Mouse (Mus musculus): ENCODE data around the gene Erc1. TPM values are rescaled to one million over a fixed set of nuclear protein-coding genes. Genes with fewer than 3 reads are reported as not detected.
"Not testable (repeated sequence)": the region's sequence is repeated elsewhere in the genome, so short reads cannot be mapped to it uniquely, and the experiment has no call there.

Erc1 gene
- polyA plus RNA-seq, 1 experiment from 2014 or later: 6.5 TPM

- Histone ChIP-seq H3K4me3 (ENCODE audit: low read depth, low read length) (no peak overlapping the region), H3K9ac (ENCODE audit: low read length) (no peak overlapping the region), H3K27ac (replicated peaks) (no peak overlapping the region), H3K9me3 (ENCODE audit: control insufficient read depth, low read length) (no peaks in the 10 kb centered on the region), H3K4me2 (replicated peaks; ENCODE audit: low read depth) (no peak overlapping the region), H3K27me3 (ENCODE audit: control insufficient read depth, insufficient read depth, low read length) (no peaks in the 10 kb centered on the region), H3K36me3 (ENCODE audit: control insufficient read depth, insufficient read depth, low read length) (no peaks in the 10 kb centered on the region), H3K4me1 (replicated peaks; ENCODE audit: control insufficient read depth, insufficient read depth) (no peaks in the 10 kb centered on the region)
- no peak for DNase-seq (ENCODE audit: low spot score)
- ATAC-seq (ENCODE audit: low FRiP score, low TSS enrichment): no peak
- WGBS: 38% methylated on average over 2 of the region's 2 CpGs
- TF ChIP-seq CTCF (IDR thresholded peaks at IDR 0.05; ENCODE audit: low read depth) (no peak), EP300 (optimal IDR thresholded peaks at IDR 0.05) (no peak)
Measured at GRCm38 (mm10) chr6:119662936-119663335, 185.0 kb downstream of the Erc1 start.

- H3K4me3 ChIP-seq (ENCODE audit: low read depth, low read length): no peak overlapping the region
Measured at GRCm38 (mm10) chr6:119661081-119661493, 186.9 kb downstream of the Erc1 start.

GRCm38 (mm10) chr6:119658441-119658840 lies 189.5 kb downstream of the Erc1 start:
- H3K4me1 ChIP-seq (replicated peaks; ENCODE audit: control insufficient read depth, insufficient read depth): no peaks in the 10 kb centered on the region
- TF ChIP-seq EP300 (optimal IDR thresholded peaks at IDR 0.05) (no peak), CTCF (IDR thresholded peaks at IDR 0.05; ENCODE audit: low read depth) (no peak)
- H3K36me3 ChIP-seq (ENCODE audit: control insufficient read depth, insufficient read depth, low read length): no peaks in the 10 kb centered on the region; the same call in 1 of the 2 replicates
- H3K4me2 ChIP-seq (replicated peaks; ENCODE audit: low read depth): no peak overlapping the region
- no peak overlapping the region for H3K27ac ChIP-seq (replicated peaks)
- WGBS: 96% methylated on average over 2 of the region's 2 CpGs
- H3K9me3 ChIP-seq (ENCODE audit: control insufficient read depth, low read length): no peaks in the 10 kb centered on the region
- ATAC-seq (ENCODE audit: low FRiP score, low TSS enrichment) (no peak), DNase-seq (ENCODE audit: low spot score) (no peak)
- no peak overlapping the region for H3K9ac ChIP-seq (ENCODE audit: low read length)
- no peaks in the 10 kb centered on the region for H3K27me3 ChIP-seq (ENCODE audit: control insufficient read depth, insufficient read depth, low read length)
- no peak overlapping the region for H3K4me3 ChIP-seq (ENCODE audit: low read depth, low read length)

More at GRCm38 (mm10) chr6:119661081-119661493, 186.9 kb downstream of the Erc1 start:
- H3K4me2 ChIP-seq (replicated peaks; ENCODE audit: low read depth): no peak overlapping the region
- ATAC-seq (ENCODE audit: low FRiP score, low TSS enrichment) (no peak), DNase-seq (ENCODE audit: low spot score) (no peak)
- H3K27me3 ChIP-seq (ENCODE audit: control insufficient read depth, insufficient read depth, low read length): no peaks in the 10 kb centered on the region
- 59% methylated on average over 3 of the region's 3 CpGs for WGBS
- no peaks in the 10 kb centered on the region for H3K9me3 ChIP-seq (ENCODE audit: control insufficient read depth, low read length)
- H3K9ac ChIP-seq (ENCODE audit: low read length): no peak overlapping the region
- TF ChIP-seq CTCF (IDR thresholded peaks at IDR 0.05; ENCODE audit: low read depth) (no peak), EP300 (optimal IDR thresholded peaks at IDR 0.05) (no peak)
- H3K36me3 ChIP-seq (ENCODE audit: control insufficient read depth, insufficient read depth, low read length): no peaks in the 10 kb centered on the region
- H3K4me1 ChIP-seq (replicated peaks; ENCODE audit: control insufficient read depth, insufficient read depth): no peaks in the 10 kb centered on the region
- H3K27ac ChIP-seq (replicated peaks): no peak overlapping the region

- Histone ChIP-seq H3K27me3 (ENCODE audit: control insufficient read depth, insufficient read depth, low read length) (no peaks in the 10 kb centered on the region), H3K9ac (ENCODE audit: low read length) (no peak overlapping the region), H3K9me3 (ENCODE audit: control insufficient read depth, low read length) (no peaks in the 10 kb centered on the region), H3K27ac (replicated peaks) (no peak overlapping the region), H3K4me1 (replicated peaks; ENCODE audit: control insufficient read depth, insufficient read depth) (no peaks in the 10 kb centered on the region), H3K36me3 (ENCODE audit: control insufficient read depth, insufficient read depth, low read length) (no peaks in the 10 kb centered on the region; the same call in 1 of the 2 replicates), H3K4me2 (replicated peaks; ENCODE audit: low read depth) (no peak overlapping the region), H3K4me3 (ENCODE audit: low read depth, low read length) (no peak overlapping the region)
- DNase-seq (ENCODE audit: low spot score): no peak
- ATAC-seq (ENCODE audit: low FRiP score, low TSS enrichment): no peak
- 83% methylated on average over 7 of the region's 7 CpGs for WGBS
- no peak for TF ChIP-seq EP300 (optimal IDR thresholded peaks at IDR 0.05)
Measured at GRCm38 (mm10) chr6:119657418-119658178, 190.4 kb downstream of the Erc1 start.

GRCm38 (mm10) chr6:119654777-119655176 lies 193.2 kb downstream of the Erc1 start:
- WGBS: 87% methylated on average over 2 of the region's 2 CpGs
- not testable (repeated sequence) for H3K9me3 ChIP-seq (ENCODE audit: control insufficient read depth, low read length); H3K4me2 ChIP-seq (replicated peaks; ENCODE audit: low read depth); H3K9ac ChIP-seq (ENCODE audit: low read length); H3K27ac ChIP-seq (replicated peaks); H3K4me1 ChIP-seq (replicated peaks; ENCODE audit: control insufficient read depth, insufficient read depth); H3K27me3 ChIP-seq (ENCODE audit: control insufficient read depth, insufficient read depth, low read length); DNase-seq (ENCODE audit: low spot score); H3K4me3 ChIP-seq (ENCODE audit: low read depth, low read length); ATAC-seq (ENCODE audit: low FRiP score, low TSS enrichment); H3K36me3 ChIP-seq (ENCODE audit: control insufficient read depth, insufficient read depth, low read length)

GRCm38 (mm10) chr6:119643880-119644460 lies 204.0 kb downstream of the Erc1 start:
- WGBS: 31% methylated on average over 14 of the region's 14 CpGs
- no peak overlapping the region for H3K27ac ChIP-seq (replicated peaks)
- no peak overlapping the region for H3K4me3 ChIP-seq (ENCODE audit: low read depth, low read length)
- no peaks in the 10 kb centered on the region for H3K9me3 ChIP-seq (ENCODE audit: control insufficient read depth, low read length)
- 0 out of 2 replicates have a peak overlapping the region, but pooled peaks have one; percentile 20 for H3K4me2 ChIP-seq (replicated peaks; ENCODE audit: low read depth)
- ATAC-seq (ENCODE audit: low FRiP score, low TSS enrichment) (peak; percentile 40; the same call in 1 of the 2 replicates), DNase-seq (ENCODE audit: low spot score) (no peak)
- 0 out of 2 replicates have a peak, but pooled peaks cover 3% of the 10 kb centered on the region for H3K4me1 ChIP-seq (replicated peaks; ENCODE audit: control insufficient read depth, insufficient read depth)
- no peak overlapping the region for H3K9ac ChIP-seq (ENCODE audit: low read length)
- TF ChIP-seq CTCF (IDR thresholded peaks at IDR 0.05; ENCODE audit: low read depth): no peak
- no peak for TF ChIP-seq EP300 (optimal IDR thresholded peaks at IDR 0.05)
- no peaks in the 10 kb centered on the region for H3K36me3 ChIP-seq (ENCODE audit: control insufficient read depth, insufficient read depth, low read length)
- H3K27me3 ChIP-seq (ENCODE audit: control insufficient read depth, insufficient read depth, low read length): no peaks in the 10 kb centered on the region

All from stomach, postnatal 0 days (tissue).